In the genomic region with DNA sequence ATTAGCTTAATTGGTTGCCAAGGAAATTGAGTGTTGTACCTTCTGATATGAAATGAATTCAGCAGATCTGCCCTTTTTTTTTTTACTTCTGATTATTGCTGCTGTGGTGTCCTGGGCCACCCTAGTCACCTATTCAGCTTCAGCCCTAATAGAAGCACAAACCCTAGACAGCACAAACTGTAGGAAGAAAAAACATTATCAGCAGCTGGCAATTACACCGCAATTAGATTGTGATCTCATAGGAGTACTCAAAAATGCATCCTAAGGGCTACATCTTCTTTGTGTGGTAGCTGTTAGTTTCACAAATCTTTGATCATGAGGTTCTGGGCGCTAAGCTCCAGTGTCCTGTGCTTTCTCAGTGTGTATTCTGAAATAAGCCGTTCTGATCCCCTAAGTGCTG, we compare ENCODE assay signal across 19 mouse cellular contexts. TPM values are rescaled to one million over a fixed set of nuclear protein-coding genes. Genes with fewer than 3 reads are reported as not detected.
"Had no signal": no experiment of that assay in that cellular context is flagged by ENCODE, and none has a peak within 500 bp of the region (broad histone marks: within the 10 kb centered on the region; RNA-seq: fewer than 3 reads in every experiment).

No protein-coding gene starts in this region.

- H3K27ac ChIP-seq: layer of hippocampus, adult 2 months; limb, embryonic 12.5 days; liver, embryonic 13.5 days; lung, embryonic 15.5 days; macrophage; neural tube, embryonic 12.5 days had no signal

- H3K4me1 ChIP-seq: megakaryocyte, embryonic 14.5 days had no signal

- H3K4me2 ChIP-seq: limb, embryonic 12.5 days; liver, embryonic 13.5 days; lung, embryonic 15.5 days; neural tube, embryonic 12.5 days had no signal

- H3K4me3 ChIP-seq: layer of hippocampus, adult 2 months; limb, embryonic 12.5 days; liver, embryonic 13.5 days; lung, embryonic 15.5 days; megakaryocyte, embryonic 14.5 days; myocyte; neural tube, embryonic 12.5 days had no signal

- H3K9me3 ChIP-seq: liver, embryonic 13.5 days; lung, embryonic 15.5 days; neural tube, embryonic 12.5 days had no signal

- H3K9ac ChIP-seq: limb, embryonic 12.5 days; liver, embryonic 13.5 days; liver, postnatal 0 days; lung, embryonic 15.5 days; neural tube, embryonic 12.5 days had no signal

- H3K36me3 ChIP-seq: limb, embryonic 12.5 days; liver, embryonic 13.5 days; lung, embryonic 15.5 days; neural tube, embryonic 12.5 days had no signal

- H3K27me3 ChIP-seq: limb, embryonic 12.5 days; liver, embryonic 13.5 days; lung, embryonic 15.5 days; megakaryocyte, embryonic 14.5 days; neural tube, embryonic 12.5 days had no signal

- ATAC-seq: liver, postnatal 0 days had no signal

- DNase-seq: kidney, adult 18-20 months; kidney, postnatal 10 days; kidney, postnatal 4 days; liver; liver, embryonic 13.5 days; liver, postnatal 0 days; lung, postnatal 14 days; right cerebral cortex, adult 18-20 months; right cerebral cortex, postnatal 25 days; thymus, postnatal 4 days had no signal

RNA-seq across cellular contexts. Expression of gene Hspb3, which starts 37.7 kb away (rescaled TPM):
- polyA plus RNA-seq: kidney, embryonic 14.5 days; liver, postnatal 0 days; macrophage; small intestine, adult 2 months had no signal
